Mouse (Mus musculus) central nervous system, embryonic 14 days (tissue): ENCODE data around the gene C1qtnf12. TPM values are rescaled to one million over a fixed set of nuclear protein-coding genes. Genes with fewer than 3 reads are reported as not detected.

Experiments
- polyA plus RNA-seq: library from polyadenylated mRNA; depleted of rRNA; stranded (reverse); fragments of >200 nt; gene quantifications from 2 replicates; pipeline ENCODE4 v1.2.3, GENCODE M21; 2012; rRNA removed

The C1qtnf12 gene
- polyA plus RNA-seq, result 9.6 and 14.8 TPM in 2 replicates

DNA sequence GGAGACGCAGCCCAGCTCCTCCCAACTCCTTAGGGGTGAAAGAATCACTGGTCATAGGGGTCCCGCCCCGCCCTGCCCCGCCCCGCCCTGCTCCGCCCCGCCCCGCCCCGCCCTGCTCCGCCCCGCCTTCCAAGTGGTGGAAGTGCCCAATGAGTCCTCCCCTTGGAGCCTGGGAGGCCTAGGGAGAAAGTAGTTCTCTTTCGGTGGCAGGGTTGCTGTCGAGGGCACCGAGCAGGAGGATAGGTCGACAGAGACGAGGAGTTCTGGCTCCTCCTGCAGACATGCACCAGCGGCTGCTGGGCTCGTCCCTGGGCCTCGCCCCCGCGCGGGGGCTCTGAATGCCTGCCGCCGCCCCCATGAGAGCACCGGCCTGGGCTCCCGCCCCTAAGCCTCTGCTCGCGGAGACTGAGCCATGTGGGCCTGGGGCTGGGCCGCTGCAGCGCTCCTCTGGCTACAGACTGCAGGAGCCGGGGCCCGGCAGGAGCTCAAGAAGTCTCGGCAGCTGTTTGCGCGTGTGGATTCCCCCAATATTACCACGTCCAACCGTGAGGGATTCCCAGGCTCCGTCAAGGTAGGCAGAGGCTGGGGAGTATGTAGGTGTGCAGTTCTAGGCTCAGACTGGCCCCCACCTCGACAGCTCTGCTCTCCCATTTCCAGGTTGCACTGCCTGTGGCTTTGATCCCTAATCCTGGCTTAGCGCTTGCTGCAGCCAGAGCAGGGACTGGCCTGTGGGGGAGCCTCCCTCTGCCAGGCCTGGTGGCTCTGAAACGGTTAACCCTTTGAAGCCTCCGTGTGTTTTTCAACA lies at the start of gene C1qtnf12:
TSS of gene C1qtnf12 (plus strand) at position 152 of the 805 bp plus-strand sequence.

DNA sequence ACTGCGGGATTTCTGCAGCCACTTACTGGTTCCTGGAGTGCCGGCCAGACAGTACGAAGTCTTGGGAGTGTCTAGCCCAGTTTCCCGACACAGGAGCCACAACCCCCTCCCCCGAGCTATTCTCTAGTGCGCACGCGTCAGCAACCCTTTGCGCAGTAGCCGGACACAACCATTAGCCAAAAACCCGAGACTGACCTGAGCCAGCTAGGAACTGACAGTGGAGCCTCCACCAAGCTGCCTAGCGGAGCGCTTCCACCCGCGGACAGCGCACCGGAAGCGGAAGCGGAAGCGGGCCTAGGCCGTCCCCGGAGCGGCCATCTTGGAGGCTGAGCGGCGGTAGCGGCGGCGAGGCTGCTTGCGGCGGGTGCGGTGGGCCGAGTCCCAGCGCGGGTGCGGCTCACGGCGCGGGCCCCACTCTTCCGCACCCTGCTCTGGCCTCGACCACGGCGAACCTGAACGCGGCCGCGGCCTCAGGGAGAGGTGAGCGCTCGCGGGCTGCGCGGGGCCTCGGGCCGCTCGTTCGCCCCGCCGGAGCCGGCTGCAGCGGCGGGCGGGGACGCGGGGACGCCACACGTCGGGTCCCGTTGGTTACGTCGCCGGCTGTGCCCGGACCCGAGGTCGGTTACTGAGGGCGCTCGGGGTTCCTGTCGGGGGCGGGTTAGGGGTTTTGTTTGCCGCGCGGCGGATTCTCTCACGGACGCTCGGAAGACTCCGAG lies 18.4 kb upstream of the C1qtnf12 start, which contains the start of gene Ube2j2:
TSS of gene Ube2j2 (plus strand) at position 298 of the 716 bp plus-strand sequence.

DNA sequence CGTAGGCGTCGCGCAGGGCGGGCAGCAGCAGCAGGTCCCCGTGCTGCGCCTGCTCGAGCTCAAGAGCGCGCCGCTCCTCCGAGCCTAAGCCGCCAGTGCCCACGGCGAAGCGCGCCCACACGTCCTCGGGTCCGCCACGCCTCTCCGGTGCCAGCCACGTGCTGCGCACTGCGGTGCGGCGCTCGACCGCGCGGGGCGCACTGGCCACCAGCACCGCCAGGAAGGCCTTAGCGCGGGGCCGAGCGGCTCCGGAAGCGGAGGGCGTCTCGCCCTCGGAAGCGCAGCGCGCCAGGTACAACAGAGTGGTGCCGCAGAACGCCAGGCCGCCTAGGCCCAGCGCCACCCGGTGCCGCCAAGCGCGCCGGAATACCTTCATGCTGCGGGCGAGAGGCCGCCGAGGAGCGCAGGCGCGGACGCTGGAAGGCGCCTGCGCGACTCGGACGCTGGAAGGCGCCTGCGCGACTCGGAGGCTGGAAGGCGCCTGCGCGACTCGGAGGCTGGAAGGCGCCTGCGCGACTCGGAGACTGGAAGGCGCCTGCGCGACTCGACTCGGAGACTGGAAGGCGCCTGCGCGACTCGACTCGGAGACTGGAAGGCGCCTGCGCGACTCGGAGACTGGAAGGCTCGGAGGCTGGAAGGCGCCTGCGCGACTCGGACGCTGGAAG lies 30.3 kb downstream of the C1qtnf12 start, which contains the start of the genes B3galt6 and Sdf4:
TSS of gene B3galt6 (minus strand) at position 409 of the 665 bp plus-strand sequence.
TSS of gene Sdf4 (plus strand) at position 632 of the 665 bp plus-strand sequence.

DNA sequence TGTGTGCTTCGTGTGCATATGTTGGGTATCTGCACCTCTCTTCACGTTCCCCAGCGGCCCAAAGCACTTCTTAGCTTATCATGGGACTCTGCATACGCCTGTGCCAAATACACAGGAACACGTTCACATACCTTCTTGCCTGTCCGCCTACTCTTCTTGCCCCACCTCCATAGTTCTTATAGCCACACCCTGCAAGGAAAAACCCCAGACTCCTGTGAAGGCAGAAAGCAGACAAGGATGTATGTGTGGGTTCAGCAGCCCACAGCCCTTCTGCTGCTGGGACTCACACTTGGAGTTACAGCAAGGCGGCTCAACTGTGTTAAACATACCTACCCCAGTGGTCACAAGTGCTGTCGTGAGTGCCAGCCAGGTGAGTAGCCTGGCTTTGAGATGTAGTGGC lies 51.5 kb downstream of the C1qtnf12 start, which contains the start of gene Tnfrsf4:
TSS of gene Tnfrsf4 (plus strand) at position 207 of the 400 bp plus-strand sequence.

Other genes with a start within 250 kb of the C1qtnf12 start
- gene Tmem240, start 227.5 kb upstream of the C1qtnf12 start, polyA plus RNA-seq, result 26.3 and 28.4 TPM in 2 replicates
- 107 TPM in 2 replicates for gene Atad3a, start 201.2 kb upstream of the C1qtnf12 start, polyA plus RNA-seq
- gene Vwa1, start 187.6 kb upstream of the C1qtnf12 start, polyA plus RNA-seq, result 18.5 and 19.0 TPM in 2 replicates
- gene Tmem88b, start 176.4 kb upstream of the C1qtnf12 start, polyA plus RNA-seq, result 0.98 and 1.3 TPM in 2 replicates
- gene Ankrd65, start 171.9 kb upstream of the C1qtnf12 start, polyA plus RNA-seq, result 0.06 TPM in 1 of 2 replicates, not detected in the other
- 121 and 130 TPM in 2 replicates for gene Mrpl20, start 159.4 kb upstream of the C1qtnf12 start, polyA plus RNA-seq
- gene Ccnl2, start 149.8 kb upstream of the C1qtnf12 start, polyA plus RNA-seq, result 221 and 226 TPM in 2 replicates
- gene Aurkaip1, start 131.0 kb upstream of the C1qtnf12 start, polyA plus RNA-seq, result 107 and 111 TPM in 2 replicates
- 46.6 and 77.3 TPM in 2 replicates for gene Mxra8, start 122.6 kb upstream of the C1qtnf12 start, polyA plus RNA-seq
- gene Dvl1, start 114.9 kb upstream of the C1qtnf12 start, polyA plus RNA-seq, result 149 and 150 TPM in 2 replicates
- 0.53 and 0.79 TPM in 2 replicates for gene Tas1r3, start 99.0 kb upstream of the C1qtnf12 start, polyA plus RNA-seq
- 20.1 and 21.9 TPM in 2 replicates for gene Cptp, start 92.9 kb upstream of the C1qtnf12 start, polyA plus RNA-seq
- gene Ints11, start 92.8 kb upstream of the C1qtnf12 start, polyA plus RNA-seq, result 67.9 and 76.2 TPM in 2 replicates
- gene Pusl1, start 70.5 kb upstream of the C1qtnf12 start, polyA plus RNA-seq, result 87.2 and 88.3 TPM in 2 replicates
- 101 and 108 TPM in 2 replicates for gene Acap3, start 70.5 kb upstream of the C1qtnf12 start, polyA plus RNA-seq
- gene Ube2j2, start 18.5 kb upstream of the C1qtnf12 start, polyA plus RNA-seq, result 117 and 126 TPM in 2 replicates
- 15.3 and 15.5 TPM in 2 replicates for gene B3galt6, start 30.3 kb downstream of the C1qtnf12 start, polyA plus RNA-seq
- 57.2 and 69.7 TPM in 2 replicates for gene Sdf4, start 30.6 kb downstream of the C1qtnf12 start, polyA plus RNA-seq
- 3.8 and 3.9 TPM in 2 replicates for gene Tnfrsf4, start 51.5 kb downstream of the C1qtnf12 start, polyA plus RNA-seq
- 0.29 and 0.54 TPM in 2 replicates for gene Tnfrsf18, start 63.8 kb downstream of the C1qtnf12 start, polyA plus RNA-seq
- gene Ttll10, start 97.1 kb downstream of the C1qtnf12 start, polyA plus RNA-seq, result 0.05 and 0.55 TPM in 2 replicates
- 62.6 and 67.3 TPM in 2 replicates for gene 9430015G10Rik, start 147.7 kb downstream of the C1qtnf12 start, polyA plus RNA-seq
- gene Rnf223, start 168.2 kb downstream of the C1qtnf12 start, polyA plus RNA-seq, result 2.3 and 3.0 TPM in 2 replicates
- gene Agrn, start 235.2 kb downstream of the C1qtnf12 start, polyA plus RNA-seq, result 456 and 465 TPM in 2 replicates
- gene Isg15, start 238.5 kb downstream of the C1qtnf12 start, polyA plus RNA-seq, result 10.0 and 16.4 TPM in 2 replicates
- gene AW011738, start 241.0 kb downstream of the C1qtnf12 start, polyA plus RNA-seq, result 4.1 and 4.4 TPM in 2 replicates